In the genomic region with DNA sequence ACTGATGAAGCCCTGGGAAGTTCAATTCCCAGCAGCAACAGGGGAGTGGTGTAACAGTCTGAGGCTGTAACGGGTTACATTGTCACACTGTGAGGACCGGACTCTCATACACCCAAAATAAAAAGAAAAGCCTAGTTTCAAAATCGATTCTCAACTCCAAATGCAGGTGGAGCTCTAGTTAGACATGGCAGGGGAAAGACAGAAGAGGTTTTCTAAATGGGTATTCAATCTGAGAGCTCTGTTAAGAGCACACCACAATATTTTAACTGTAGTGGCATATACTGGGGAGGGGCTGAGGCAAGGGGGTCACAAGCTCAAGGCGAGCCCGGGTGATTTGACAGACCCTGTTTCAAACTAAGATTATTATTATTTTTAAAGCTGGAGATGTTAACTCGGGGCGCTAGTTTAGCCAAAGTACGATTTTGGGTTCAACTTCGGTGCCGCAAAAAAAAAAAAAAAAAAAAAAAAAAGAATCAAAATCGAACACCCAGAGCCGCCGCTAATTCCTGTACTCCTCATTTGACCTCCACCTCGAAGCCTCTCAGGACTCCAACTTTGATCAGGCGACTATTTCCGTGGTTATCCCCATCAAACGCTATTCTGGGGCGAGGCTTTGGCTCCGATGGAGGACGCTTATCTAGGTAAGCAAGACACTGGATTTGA, we compare ENCODE assay signal across 8 mouse cellular contexts. TPM values are rescaled to one million over a fixed set of nuclear protein-coding genes. Genes with fewer than 3 reads are reported as not detected.
DNase-seq lines count a peak whose midpoint lies in the region; ATAC-seq and TF ChIP-seq lines count a peak whose summit lies in the region.

No protein-coding gene starts in this region.

- intact Hi-C loops in left cerebral cortex, postnatal 4 days (cut with DNase I) = loop anchor here (10.0 kb wide), 1 partner anchor 116 kb away; no protein-coding TSS in a partner anchor

- H3K4me3 ChIP-seq in liver, adult 2 months (ENCODE audit: insufficient read depth, low read depth, low read length) = peak overlapping the region; percentile 76
- H3K4me3 ChIP-seq in brown adipose tissue, adult 24 weeks (ENCODE audit: insufficient read depth, low read depth, low read length) = peak overlapping the region; percentile 89
- peak overlapping the region; percentile 97 for H3K4me3 ChIP-seq in intestine, embryonic 15.5 days (replicated peaks)
- peak overlapping the region; percentile 94 for H3K4me3 ChIP-seq in neural tube, embryonic 15.5 days (replicated peaks)

- no peak for ATAC-seq in intestine, embryonic 15.5 days
- ATAC-seq in neural tube, embryonic 15.5 days (ENCODE audit: low FRiP score) = no peak; the same call in 1 of the 2 replicates

- peaks cover 36% of the 10 kb centered on the region for H3K36me3 ChIP-seq in liver, adult 2 months (ENCODE audit: control insufficient read depth, insufficient read depth, low read length)
- H3K36me3 ChIP-seq in intestine, embryonic 15.5 days = peaks cover 10% of the 10 kb centered on the region
- peaks cover 28% of the 10 kb centered on the region for H3K36me3 ChIP-seq in neural tube, embryonic 15.5 days

- H3K27ac ChIP-seq in liver, adult 2 months (replicated peaks; ENCODE audit: insufficient read depth, low read depth, low read length) = peak overlapping the region; percentile 66
- peak overlapping the region; percentile 54 for H3K27ac ChIP-seq in brown adipose tissue, adult 24 weeks (replicated peaks; ENCODE audit: low read depth, low read length)
- peak overlapping the region; percentile 95 for H3K27ac ChIP-seq in intestine, embryonic 15.5 days
- peak overlapping the region; percentile 95 for H3K27ac ChIP-seq in neural tube, embryonic 15.5 days (replicated peaks)

- WGBS in liver, adult 2 months = under 1% methylated on average over 20 of the region's 20 CpGs
- 3% methylated on average over 20 of the region's 20 CpGs for WGBS in intestine, embryonic 15.5 days
- WGBS in neural tube, embryonic 15.5 days = 2% methylated on average over 20 of the region's 20 CpGs

- no peak for TF ChIP-seq CTCF in liver, adult 2 months (IDR thresholded peaks at IDR 0.05; ENCODE audit: low read depth, low read length)

- peak; percentile 45 for DNase-seq in liver, adult 2 months (ENCODE audit: extremely low read depth, low read depth, low spot score)
- DNase-seq in liver = no peak
- DNase-seq in frontal cortex, postnatal 10 days (ENCODE audit: low spot score in 2 of 2) = no peak
- DNase-seq in left cerebral cortex, postnatal 4 days = no peak
- no peak for DNase-seq in gastrocnemius, postnatal 10 days

- H3K27me3 ChIP-seq in liver, adult 2 months (ENCODE audit: control insufficient read depth, insufficient read depth, low read length) = no peaks in the 10 kb centered on the region
- H3K27me3 ChIP-seq in intestine, embryonic 15.5 days (replicated peaks) = no peaks in the 10 kb centered on the region
- peaks cover 5% of the 10 kb centered on the region for H3K27me3 ChIP-seq in neural tube, embryonic 15.5 days (replicated peaks)

- H3K4me2 ChIP-seq in intestine, embryonic 15.5 days (replicated peaks) = peak overlapping the region; percentile 61
- peak overlapping the region; percentile 75 for H3K4me2 ChIP-seq in neural tube, embryonic 15.5 days

- H3K9me3 ChIP-seq in intestine, embryonic 15.5 days = no peaks in the 10 kb centered on the region
- no peaks in the 10 kb centered on the region for H3K9me3 ChIP-seq in neural tube, embryonic 15.5 days (replicated peaks)

- no peaks in the 10 kb centered on the region; the same call in 1 of the 2 replicates for H3K79me2 ChIP-seq in liver, adult 2 months (ENCODE audit: control insufficient read depth, insufficient read depth, low read length)

- H3K4me1 ChIP-seq in liver, adult 2 months (ENCODE audit: control insufficient read depth, insufficient read depth, low read length) = peaks cover 12% of the 10 kb centered on the region
- peaks cover 17% of the 10 kb centered on the region for H3K4me1 ChIP-seq in brown adipose tissue, adult 24 weeks (ENCODE audit: control insufficient read depth, insufficient read depth, insufficient read length, low read length)
- peaks cover 15% of the 10 kb centered on the region; the same call in 1 of the 2 replicates for H3K4me1 ChIP-seq in intestine, embryonic 15.5 days (replicated peaks)
- peaks cover 34% of the 10 kb centered on the region for H3K4me1 ChIP-seq in neural tube, embryonic 15.5 days

- peak overlapping the region; percentile 94 for H3K9ac ChIP-seq in liver, adult 2 months (ENCODE audit: low read depth, low read length)
- peak overlapping the region; percentile 99 for H3K9ac ChIP-seq in intestine, embryonic 15.5 days
- peak overlapping the region; percentile 100 for H3K9ac ChIP-seq in neural tube, embryonic 15.5 days (replicated peaks)

- no peak for TF ChIP-seq POLR2A in liver, adult 2 months (IDR thresholded peaks at IDR 0.05; ENCODE audit: extremely low read depth, insufficient read depth, low read length)

RNA-seq across cellular contexts. Expression of gene Chtop, which starts 0.9 kb away (rescaled TPM):
- total RNA-seq in liver, adult 2 months (2014; rRNA removed) = 30.9 and 31.0 TPM in 2 replicates
- 23.5 and 24.9 TPM in 2 replicates for polyA plus RNA-seq in liver, adult 2 months (2012; rRNA removed)
- polyA plus RNA-seq in brown adipose tissue, adult 24 weeks (2012; ENCODE audit: insufficient read depth, insufficient read length, missing spikeins) = 39.6 and 51.2 TPM in 2 replicates
- polyA plus RNA-seq in intestine, embryonic 15.5 days (2015; fragmentation: Nextera tagmentation; extraction: Ambion mirVana) = 117 and 125 TPM in 2 replicates
- polyA plus RNA-seq in neural tube, embryonic 15.5 days (2015; fragmentation: Nextera tagmentation; extraction: Ambion mirVana) = 169 TPM in 2 replicates
- total RNA-seq in left cerebral cortex, postnatal 4 days (2021) = 100 to 1,000 TPM; 193 to 199 TPM
- 100 to 1,000 TPM; 103 to 108 TPM for total RNA-seq in gastrocnemius, postnatal 10 days (2021)

RNA-seq across cellular contexts. Expression of gene S100a1, which starts 5.8 kb away (rescaled TPM):
- 115 and 123 TPM in 2 replicates for total RNA-seq in liver, adult 2 months (2014; rRNA removed)
- polyA plus RNA-seq in liver, adult 2 months (2012; rRNA removed) = 241 and 335 TPM in 2 replicates
- polyA plus RNA-seq in brown adipose tissue, adult 24 weeks (2012; ENCODE audit: insufficient read depth, insufficient read length, missing spikeins) = 1,535 and 1,745 TPM in 2 replicates
- 82.3 and 109 TPM in 2 replicates for polyA plus RNA-seq in intestine, embryonic 15.5 days (2015; fragmentation: Nextera tagmentation; extraction: Ambion mirVana)
- 23.5 and 29.1 TPM in 2 replicates for polyA plus RNA-seq in neural tube, embryonic 15.5 days (2015; fragmentation: Nextera tagmentation; extraction: Ambion mirVana)
- total RNA-seq in left cerebral cortex, postnatal 4 days (2021) = 10 to 100 TPM; 25.2 to 25.4 TPM
- 10 to 100 TPM; 37.5 to 44.2 TPM for total RNA-seq in gastrocnemius, postnatal 10 days (2021)

RNA-seq across cellular contexts. Expression of gene S100a13, which starts 5.8 kb away (rescaled TPM):
- 70.7 and 81.7 TPM in 2 replicates for total RNA-seq in liver, adult 2 months (2014; rRNA removed)
- polyA plus RNA-seq in liver, adult 2 months (2012; rRNA removed) = 40.2 and 40.5 TPM in 2 replicates
- 385 and 454 TPM in 2 replicates for polyA plus RNA-seq in brown adipose tissue, adult 24 weeks (2012; ENCODE audit: insufficient read depth, insufficient read length, missing spikeins)
- polyA plus RNA-seq in intestine, embryonic 15.5 days (2015; fragmentation: Nextera tagmentation; extraction: Ambion mirVana) = 35.6 and 36.3 TPM in 2 replicates
- polyA plus RNA-seq in neural tube, embryonic 15.5 days (2015; fragmentation: Nextera tagmentation; extraction: Ambion mirVana) = 11.7 and 16.8 TPM in 2 replicates
- 10 to 100 TPM in 1 of 2 experiments, 1 to 10 TPM in 1; 9.7 to 12.2 TPM for total RNA-seq in left cerebral cortex, postnatal 4 days (2021)
- 10 to 100 TPM; 15.8 to 17.9 TPM for total RNA-seq in gastrocnemius, postnatal 10 days (2021)

RNA-seq across cellular contexts. Expression of gene Snapin, which starts 17.6 kb away (rescaled TPM):
- total RNA-seq in liver, adult 2 months (2014; rRNA removed) = 12.8 and 18.5 TPM in 2 replicates
- 10.4 and 10.6 TPM in 2 replicates for polyA plus RNA-seq in liver, adult 2 months (2012; rRNA removed)
- 55.5 and 71.6 TPM in 2 replicates for polyA plus RNA-seq in brown adipose tissue, adult 24 weeks (2012; ENCODE audit: insufficient read depth, insufficient read length, missing spikeins)
- 69.8 and 74.0 TPM in 2 replicates for polyA plus RNA-seq in intestine, embryonic 15.5 days (2015; fragmentation: Nextera tagmentation; extraction: Ambion mirVana)
- 97.8 and 98.7 TPM in 2 replicates for polyA plus RNA-seq in neural tube, embryonic 15.5 days (2015; fragmentation: Nextera tagmentation; extraction: Ambion mirVana)
- 10 to 100 TPM; 35.4 to 37.2 TPM for total RNA-seq in left cerebral cortex, postnatal 4 days (2021)
- 10 to 100 TPM; 63.2 to 67.2 TPM for total RNA-seq in gastrocnemius, postnatal 10 days (2021)

RNA-seq across cellular contexts. Expression of gene S100a14, which starts 18.2 kb away (rescaled TPM):
- total RNA-seq in liver, adult 2 months (2014; rRNA removed) = not detected in 2 replicates
- polyA plus RNA-seq in liver, adult 2 months (2012; rRNA removed) = not detected in 2 replicates
- polyA plus RNA-seq in brown adipose tissue, adult 24 weeks (2012; ENCODE audit: insufficient read depth, insufficient read length, missing spikeins) = not detected in 2 replicates
- 6.3 and 8.5 TPM in 2 replicates for polyA plus RNA-seq in intestine, embryonic 15.5 days (2015; fragmentation: Nextera tagmentation; extraction: Ambion mirVana)
- polyA plus RNA-seq in neural tube, embryonic 15.5 days (2015; fragmentation: Nextera tagmentation; extraction: Ambion mirVana) = 0.87 and 13.5 TPM in 2 replicates
- not detected for total RNA-seq in left cerebral cortex, postnatal 4 days (2021)
- under 1 TPM in 1 of 2 experiments, not detected in 1; 0.23 TPM for total RNA-seq in gastrocnemius, postnatal 10 days (2021)
